Mouse (Mus musculus): ENCODE measurements at regions not wholly inside any gene's neighbourhood (a gene's known extent, or its start where the extent isn't known, plus 50 kb on each side); places are given as distances from the start of the nearest gene placed in this dataset.
A peak's percentile ranks its signal among the peaks of the same experiment; 100 is the strongest.
"Not testable (repeated sequence)": the region's sequence is repeated elsewhere in the genome, so short reads cannot be mapped to it uniquely, and the experiment has no call there.

GRCm38 (mm10) chr6:19135166-19135565 is 269.0 kb downstream of the Ankrd7 start:
- DNase-seq = not testable (repeated sequence)

GRCm38 (mm10) chr6:19163492-19163891 is 297.4 kb downstream of the Ankrd7 start:
- DNase-seq = peak; percentile 40

GRCm38 (mm10) chr6:19164181-19164580 is 298.1 kb downstream of the Ankrd7 start:
- peak; percentile 43 to 50 for DNase-seq

Data from cerebellum, postnatal 36 days (tissue).